Mouse (Mus musculus): ENCODE results near the gene Mcf2l. TPM values are rescaled to one million over a fixed set of nuclear protein-coding genes. Genes with fewer than 3 reads are reported as not detected.

Gene Mcf2l
- polyA plus RNA-seq, 1 experiment = 19.7 TPM

Other genes starting within 250 kb of the Mcf2l start
- gene Tubgcp3, start 201.6 kb upstream of the Mcf2l start, polyA plus RNA-seq (2012; rRNA removed) = 36.2 and 39.4 TPM in 2 replicates
- 128 and 141 TPM in 2 replicates for gene Atp11a, start 116.8 kb upstream of the Mcf2l start, polyA plus RNA-seq (2012; rRNA removed)
- gene F7, start 152.2 kb downstream of the Mcf2l start, polyA plus RNA-seq (2012; rRNA removed) = 0.60 and 1.5 TPM in 2 replicates
- gene F10, start 163.5 kb downstream of the Mcf2l start, polyA plus RNA-seq (2012; rRNA removed) = 1.2 and 2.5 TPM in 2 replicates
- gene Proz, start 187.1 kb downstream of the Mcf2l start, polyA plus RNA-seq (2012; rRNA removed) = 0.50 and 0.88 TPM in 2 replicates
- 20.9 and 22.1 TPM in 2 replicates for gene Pcid2, start 231.7 kb downstream of the Mcf2l start, polyA plus RNA-seq (2012; rRNA removed)
- gene Cul4a, start 231.8 kb downstream of the Mcf2l start, polyA plus RNA-seq (2012; rRNA removed) = 49.4 and 53.2 TPM in 2 replicates